Comparison of ENCODE assay signal across 18 mouse cellular contexts in genomic region chr10:128602470-128603128, GRCm38 (mm10). TPM values are rescaled to one million over a fixed set of nuclear protein-coding genes. Genes with fewer than 3 reads are reported as not detected.
"Had no signal": no experiment of that assay in that cellular context is flagged by ENCODE, and none has a peak within 500 bp of the region (broad histone marks: within the 10 kb centered on the region; RNA-seq: fewer than 3 reads in every experiment).

No protein-coding gene starts in this region.

- H3K27me3 ChIP-seq: limb, embryonic 12.5 days; limb, embryonic 15.5 days; neural tube, embryonic 12.5 days; neural tube, embryonic 15.5 days; stomach, embryonic 15.5 days had no signal

- H3K4me2 ChIP-seq: limb, embryonic 12.5 days; limb, embryonic 15.5 days; liver, embryonic 13.5 days; midbrain, embryonic 13.5 days; neural tube, embryonic 12.5 days; neural tube, embryonic 15.5 days; stomach, embryonic 15.5 days had no signal

- H3K4me3 ChIP-seq: limb, embryonic 12.5 days; limb, embryonic 15.5 days; liver, embryonic 13.5 days; midbrain, embryonic 13.5 days; neural tube, embryonic 12.5 days; neural tube, embryonic 15.5 days; stomach, embryonic 15.5 days had no signal

- DNase-seq: kidney, adult 18-20 months; kidney, postnatal 14 days; kidney, postnatal 4 days; left cerebral cortex, postnatal 4 days; liver, embryonic 13.5 days; lung, adult 2 months; lung, postnatal 14 days; lung, postnatal 4 days; right cerebral cortex, postnatal 4 days; spleen, adult 18-20 months; thymus, postnatal 25 days had no signal

- H3K27ac ChIP-seq: limb, embryonic 12.5 days; limb, embryonic 15.5 days; liver, embryonic 13.5 days; midbrain, embryonic 13.5 days; neural tube, embryonic 12.5 days; neural tube, embryonic 15.5 days; stomach, embryonic 15.5 days had no signal

- H3K9me3 ChIP-seq: limb, embryonic 12.5 days; limb, embryonic 15.5 days; liver, embryonic 13.5 days; midbrain, embryonic 13.5 days; neural tube, embryonic 12.5 days; neural tube, embryonic 15.5 days; stomach, embryonic 15.5 days had no signal

- H3K36me3 ChIP-seq: limb, embryonic 12.5 days; limb, embryonic 15.5 days; liver, embryonic 13.5 days; midbrain, embryonic 13.5 days; neural tube, embryonic 12.5 days; neural tube, embryonic 15.5 days; stomach, embryonic 15.5 days had no signal

- ATAC-seq: midbrain, embryonic 13.5 days had no signal

- H3K9ac ChIP-seq: limb, embryonic 12.5 days; limb, embryonic 15.5 days; liver, embryonic 13.5 days; midbrain, embryonic 13.5 days; neural tube, embryonic 12.5 days; neural tube, embryonic 15.5 days; stomach, embryonic 15.5 days had no signal

- H3K4me1 ChIP-seq: limb, embryonic 12.5 days; limb, embryonic 15.5 days; midbrain, embryonic 13.5 days; neural tube, embryonic 12.5 days; neural tube, embryonic 15.5 days; stomach, embryonic 15.5 days had no signal

RNA-seq across cellular contexts. Expression of gene Ikzf4, which starts 43.2 kb away (rescaled TPM):
- total RNA-seq: megakaryocyte, adult 5-6 weeks had no signal
